Mouse (Mus musculus) heart, postnatal 0 days (tissue): ENCODE results near the gene Ptpn1.

ENCODE experiments used
- CTCF ChIP-seq: IDR thresholded peaks from 2 replicates; pipeline ENCODE4 v1.5.1; 2016; ENCODE audit warnings: antibody characterized with exemption, control low read depth, low read depth
- EP300 ChIP-seq: IDR thresholded peaks from 2 replicates; pipeline ENCODE4 v1.6.1; 2016; ENCODE audit warnings: antibody characterized with exemption, low read depth

- TF ChIP-seq CTCF (no peak), EP300 (no peak)
These were observed 18.8 kb downstream of the Ptpn1 start for GRCm38 (mm10) chr2:167950681-167951080.
